Mouse (Mus musculus) liver (tissue): Measurements from ENCODE around the gene Trhde.

ENCODE experiments used
- DNase-seq: peaks from one replicate; pipeline ENCODE4 v3.0.0-alpha.2; 2020; ENCODE audit warnings: mixed read lengths

The Trhde gene

GRCm38 (mm10) chr10:114735111-114735510 lies 67.0 kb downstream of the Trhde start:
- DNase-seq: no peak

DNA sequence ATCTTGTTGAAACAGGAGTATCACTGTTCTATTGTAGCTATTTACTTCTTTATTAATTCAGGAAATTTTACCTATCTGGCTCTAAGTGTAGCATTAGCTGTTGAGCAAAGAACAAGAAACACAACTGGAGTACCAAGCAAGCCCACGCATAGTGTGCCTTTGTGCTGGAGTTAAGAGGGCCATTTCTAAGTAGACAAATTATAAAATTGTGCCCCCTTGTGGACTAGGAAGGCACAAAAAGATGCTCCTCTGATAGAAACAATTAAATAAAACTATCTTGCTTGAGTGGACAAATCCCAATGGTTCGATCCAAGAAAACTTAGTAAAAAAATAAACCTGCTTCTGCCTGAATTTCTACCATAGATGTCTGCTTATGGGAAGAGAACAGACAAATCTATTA lies 76.5 kb downstream of the Trhde start:
- DNase-seq: no peak

DNA sequence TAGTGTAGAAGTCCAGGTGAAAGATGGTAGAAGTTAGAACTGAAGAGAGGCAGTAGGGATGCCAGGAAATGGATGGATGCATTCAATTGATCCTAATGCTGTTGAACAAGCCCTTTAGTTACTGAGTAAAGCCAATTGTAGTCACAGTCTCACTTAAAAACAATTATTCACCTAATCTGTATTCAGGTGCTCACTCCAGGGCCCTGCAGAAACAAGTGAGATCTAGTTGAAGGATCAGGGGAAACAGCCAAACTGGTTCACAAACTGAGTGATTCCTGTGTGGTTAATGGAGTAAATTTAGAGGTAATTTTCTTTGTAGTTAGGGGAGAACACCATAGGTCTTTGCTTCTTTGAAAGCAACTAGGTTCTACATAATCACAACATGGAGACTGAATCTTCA lies 100.3 kb downstream of the Trhde start:
- DNase-seq: no peak

DNA sequence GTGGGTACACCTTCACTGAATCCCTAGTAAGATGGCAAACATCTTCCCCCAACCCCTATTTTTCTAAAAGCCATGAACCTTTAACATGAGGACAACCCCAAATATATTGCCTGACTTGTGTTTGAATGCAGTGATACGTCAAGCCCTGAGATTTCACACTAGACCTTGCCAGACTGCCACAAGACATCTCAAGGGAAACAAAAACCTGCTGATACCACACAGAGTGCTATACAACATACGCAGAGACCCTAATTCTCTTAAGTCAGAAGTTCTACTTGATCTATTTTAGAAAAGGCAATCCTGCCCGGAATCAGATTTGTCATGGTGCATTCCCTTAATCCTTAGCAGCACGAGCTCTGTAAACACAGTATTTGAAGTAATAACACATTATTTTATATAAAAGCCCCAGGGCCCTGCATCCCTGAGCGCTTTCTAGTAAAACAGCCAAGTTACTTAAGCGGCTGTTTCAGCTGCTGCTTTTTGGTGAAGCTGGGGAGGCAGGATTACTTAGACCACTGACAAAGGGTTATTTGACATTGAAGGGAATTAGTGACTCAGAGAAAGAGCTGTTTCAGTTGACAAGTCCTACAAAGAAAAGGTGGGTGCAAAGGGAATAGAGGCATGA lies 130.2 kb downstream of the Trhde start:
- no peak for DNase-seq

GRCm38 (mm10) chr10:114593046-114593445 lies 209.1 kb downstream of the Trhde start:
- no peak for DNase-seq

DNA sequence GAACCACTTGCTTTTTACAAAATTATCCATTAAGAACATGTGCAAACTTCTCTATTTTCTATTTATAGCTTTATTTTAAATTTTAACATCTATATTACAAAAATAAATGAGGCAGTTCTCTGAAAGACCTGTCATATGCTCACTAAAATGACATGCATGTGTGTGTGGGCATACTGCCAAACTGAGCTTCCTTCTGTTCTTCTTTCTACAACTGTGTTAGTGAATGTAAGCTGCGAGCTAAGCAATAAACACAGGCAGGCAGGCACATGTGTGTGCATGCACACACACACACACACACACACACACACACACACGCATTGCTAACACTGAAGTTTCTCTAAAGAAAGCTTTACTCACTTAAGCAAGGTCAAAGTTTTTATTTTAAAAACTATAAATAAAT lies 223.2 kb downstream of the Trhde start:
- DNase-seq: no peak

DNA sequence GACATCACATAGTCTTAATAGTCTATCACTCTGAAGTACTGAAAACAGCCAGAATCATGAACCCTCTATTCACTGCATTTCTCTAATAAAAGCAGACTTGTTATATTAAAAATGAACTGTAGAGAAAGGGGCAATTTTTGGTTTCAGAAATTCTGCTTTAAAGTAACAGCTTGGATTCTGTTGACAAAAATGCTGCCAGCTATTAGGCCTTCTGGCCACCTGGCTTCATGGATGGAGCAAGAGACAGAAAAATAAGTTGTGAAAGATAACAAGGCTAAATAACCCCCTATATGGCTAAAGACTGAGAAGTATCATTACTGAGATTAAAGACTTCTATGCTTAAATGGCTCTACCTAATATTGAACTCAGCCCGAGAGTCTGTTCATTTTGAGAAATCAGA lies 234.2 kb downstream of the Trhde start:
- DNase-seq: no peak

DNA sequence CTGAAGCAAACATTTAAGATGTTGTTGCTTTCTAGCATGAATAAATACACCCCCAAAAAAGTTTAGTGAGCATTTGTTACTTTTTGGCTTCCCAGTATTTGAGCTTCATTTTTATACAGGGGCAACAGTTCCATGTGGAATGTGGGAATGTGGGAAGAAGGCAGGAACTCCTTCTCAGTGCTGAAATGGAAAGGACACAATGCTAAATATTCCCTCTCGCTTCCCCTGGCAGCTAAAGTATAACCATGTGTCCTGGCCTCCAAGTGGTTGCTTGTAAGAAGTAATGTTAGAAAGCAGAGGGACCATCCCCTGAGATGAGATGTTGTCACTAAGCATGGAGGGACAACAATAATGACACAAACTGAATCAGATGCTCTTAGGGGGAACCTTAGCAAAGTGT lies 292.9 kb downstream of the Trhde start:
- DNase-seq: no peak

- DNase-seq: no peak
These were observed 313.3 kb downstream of the Trhde start for GRCm38 (mm10) chr10:114488806-114489205.

DNA sequence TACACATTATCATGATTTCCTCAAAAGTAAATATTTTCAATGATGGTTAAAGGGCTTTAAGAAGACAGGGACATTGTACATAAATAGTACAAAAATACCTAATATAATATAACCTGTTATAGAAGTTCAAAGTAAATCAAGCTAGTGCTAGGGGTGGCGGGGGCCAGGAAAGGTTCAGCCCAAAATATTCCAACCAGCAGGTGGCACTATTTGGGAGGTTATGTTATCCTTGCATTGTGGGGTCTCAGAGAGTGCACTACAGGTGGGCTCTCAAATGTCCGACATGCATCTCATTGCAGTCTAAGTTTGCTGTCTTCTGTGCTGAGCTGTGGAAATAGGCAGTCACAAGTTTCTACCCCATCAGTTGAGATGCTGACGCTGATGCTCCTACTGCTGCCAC lies 346.5 kb downstream of the Trhde start:
- DNase-seq: no peak

- no peak for DNase-seq
These were observed 354.0 kb downstream of the Trhde start for GRCm38 (mm10) chr10:114448116-114448515.

DNA sequence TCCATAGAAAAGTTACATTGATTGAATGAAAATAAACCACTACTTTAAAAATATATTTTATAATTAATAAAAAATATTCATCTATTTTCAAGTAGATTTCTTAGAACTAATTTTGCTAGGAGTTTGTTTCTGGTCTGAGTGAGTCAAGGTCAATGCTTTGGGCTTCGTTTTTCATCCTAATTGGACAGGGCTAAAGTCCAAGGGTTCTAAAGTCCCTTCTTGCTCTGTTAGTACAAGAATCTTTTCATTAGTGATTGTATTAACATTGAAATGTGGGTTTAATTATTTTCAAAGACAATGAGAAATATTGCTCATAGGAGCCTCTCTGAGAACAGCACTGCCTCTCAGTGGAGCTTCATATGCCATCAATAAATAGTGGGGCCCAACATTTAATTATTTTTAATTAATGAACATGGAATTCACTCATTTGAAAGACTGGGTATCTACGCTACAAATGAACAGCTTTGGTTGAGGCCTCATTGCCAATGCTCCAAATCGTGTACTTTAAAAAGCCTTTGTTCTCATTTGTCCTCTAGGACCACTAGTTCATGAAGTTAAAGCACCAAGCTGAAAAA lies 383.1 kb downstream of the Trhde start:
- DNase-seq: no peak

- DNase-seq: no peak
These were observed 386.4 kb downstream of the Trhde start for GRCm38 (mm10) chr10:114415717-114416116.

- no peak for DNase-seq
These were observed 396.8 kb downstream of the Trhde start for GRCm38 (mm10) chr10:114405260-114405659.

DNA sequence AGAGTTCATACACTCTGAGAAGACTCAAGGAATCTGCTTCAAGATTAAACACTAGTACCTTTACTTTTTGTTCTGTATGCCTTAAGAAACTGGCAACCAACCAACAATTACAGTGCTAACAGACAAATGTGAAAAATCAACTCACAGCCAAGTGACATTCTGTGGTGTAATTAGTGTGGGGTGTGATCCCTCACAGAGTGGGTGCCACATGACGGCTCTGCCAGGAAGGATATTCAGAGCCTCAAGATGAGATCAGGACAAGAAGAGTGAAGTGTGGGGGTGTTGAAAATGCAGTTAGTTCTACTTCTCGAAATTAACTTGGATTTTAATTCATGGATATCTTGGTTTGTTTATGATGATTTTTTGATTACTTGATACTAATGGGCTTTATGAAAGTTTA lies 398.3 kb downstream of the Trhde start:
- DNase-seq: no peak

DNA sequence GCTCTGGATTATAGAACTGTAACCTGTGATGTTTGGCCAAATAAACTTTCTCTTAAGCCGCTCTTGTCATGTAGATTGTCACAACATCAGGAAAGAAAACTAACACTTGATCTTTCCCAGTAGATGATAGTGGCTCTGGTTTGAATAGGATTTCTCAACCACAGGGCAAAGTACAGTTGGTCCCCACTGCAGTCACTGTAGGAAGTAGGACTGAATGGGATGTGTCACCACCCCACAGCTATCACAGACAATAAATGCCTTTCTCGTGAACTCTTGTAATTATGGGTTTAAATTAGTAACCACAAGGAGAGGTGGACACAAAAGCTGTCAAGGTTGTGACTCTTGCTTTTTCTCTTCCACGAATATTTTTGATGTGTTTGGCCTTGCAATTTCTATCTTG lies 431.3 kb downstream of the Trhde start:
- no peak for DNase-seq

DNA sequence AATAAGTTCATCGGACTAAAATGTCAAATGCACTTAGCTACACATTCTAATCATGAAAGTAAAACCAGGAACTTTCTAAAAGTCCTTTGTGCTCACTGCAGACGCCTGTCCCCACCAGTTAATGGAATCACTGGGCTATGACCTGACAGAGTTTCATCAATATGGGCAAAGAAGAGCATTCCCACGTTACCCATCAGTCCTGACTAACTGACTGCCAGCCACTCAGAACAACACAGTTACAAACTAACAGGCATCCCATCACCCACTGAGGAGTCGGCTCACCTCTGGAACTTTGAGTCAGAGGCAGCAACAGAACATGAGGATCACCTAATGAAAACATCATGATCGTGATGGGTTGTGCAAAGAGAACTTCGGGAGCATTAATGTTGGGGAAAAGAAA lies 438.7 kb downstream of the Trhde start:
- DNase-seq: no peak

DNA sequence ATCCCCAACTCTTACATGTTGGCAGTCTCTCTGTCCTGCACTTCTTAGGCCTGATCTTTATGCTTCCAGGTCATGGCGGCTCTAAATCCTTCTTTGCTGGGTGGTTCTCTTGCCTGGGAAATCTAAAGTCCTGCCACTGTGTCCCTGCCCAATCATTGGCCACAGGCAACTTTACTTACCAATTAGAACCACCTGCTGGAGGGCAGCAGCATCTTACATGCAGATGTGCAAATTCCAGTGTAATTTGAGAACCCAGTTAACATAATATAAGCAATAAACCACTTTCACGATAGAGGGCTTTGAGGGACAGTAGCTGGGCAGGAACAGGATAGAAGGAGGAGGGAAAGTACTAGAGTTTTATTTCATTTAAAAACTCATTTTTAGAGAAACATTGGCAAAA lies 439.5 kb downstream of the Trhde start:
- no peak for DNase-seq
